Mouse (Mus musculus): ENCODE data around the gene Zdhhc3. TPM values are rescaled to one million over a fixed set of nuclear protein-coding genes. Genes with fewer than 3 reads are reported as not detected.

Gene Zdhhc3
- polyA plus RNA-seq, 1 experiment from 2014 or later: 88.7 TPM

DNA sequence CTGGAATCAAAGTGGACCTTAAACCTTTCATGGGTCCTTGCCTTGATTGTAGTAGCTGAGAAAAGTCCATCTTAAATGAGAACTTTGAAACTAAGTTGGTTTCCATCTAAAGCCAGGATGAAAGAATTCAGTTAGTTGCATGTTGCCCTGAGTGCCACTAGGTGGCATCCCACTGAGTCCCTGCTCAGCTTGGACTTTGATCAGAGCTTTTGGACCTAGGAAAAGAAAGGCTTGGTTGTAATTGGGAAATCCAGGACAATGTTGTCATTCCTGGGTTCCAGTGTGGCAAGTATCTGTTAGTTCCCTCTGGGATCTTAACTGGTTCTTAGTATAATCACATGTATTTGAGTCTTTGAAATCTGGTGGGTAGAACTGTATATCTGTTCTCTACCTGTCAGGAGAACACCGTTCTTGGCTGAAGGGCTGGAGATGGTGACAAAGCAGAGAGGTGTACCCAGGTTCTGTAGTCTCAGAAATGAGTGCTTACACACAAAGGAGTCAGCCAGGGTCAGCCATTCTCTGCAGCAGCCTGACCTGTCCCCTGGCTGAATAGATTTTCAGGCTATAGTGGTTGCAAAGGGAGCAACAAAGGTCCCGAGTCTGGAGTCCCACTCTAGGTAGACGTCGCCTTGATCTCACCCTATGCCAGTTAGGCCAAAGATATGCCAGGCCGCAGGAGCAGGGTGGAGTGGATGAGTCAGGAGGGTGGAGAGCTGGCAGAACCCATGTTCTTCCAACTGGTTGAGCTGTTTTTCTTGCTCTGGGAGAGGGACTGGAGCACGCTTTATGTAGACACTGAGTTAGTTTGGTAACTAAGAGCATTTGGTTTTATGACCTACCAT is 10.8 kb upstream of the Zdhhc3 start:
- ATAC-seq: no peak
- no peaks in the 10 kb centered on the region for H3K27me3 ChIP-seq (replicated peaks; ENCODE audit: control insufficient read depth, insufficient read depth, low read length)
- H3K36me3 ChIP-seq (ENCODE audit: control insufficient read depth, insufficient read depth, low read length): peaks cover 37% of the 10 kb centered on the region
- 95% methylated on average over 6 of the region's 6 CpGs for WGBS
- no peaks in the 10 kb centered on the region for H3K9me3 ChIP-seq (ENCODE audit: control insufficient read depth, low read length)
- no peaks in the 10 kb centered on the region for H3K4me1 ChIP-seq (ENCODE audit: control insufficient read depth, insufficient read depth, low read depth, low read length)
- H3K4me2 ChIP-seq (ENCODE audit: low read length): no peak overlapping the region
- H3K9ac ChIP-seq (ENCODE audit: low read depth, low read length): no peak overlapping the region
- H3K27ac ChIP-seq (ENCODE audit: low read depth, low read length): no peak overlapping the region
- H3K4me3 ChIP-seq (ENCODE audit: low read length): no peak overlapping the region

DNA sequence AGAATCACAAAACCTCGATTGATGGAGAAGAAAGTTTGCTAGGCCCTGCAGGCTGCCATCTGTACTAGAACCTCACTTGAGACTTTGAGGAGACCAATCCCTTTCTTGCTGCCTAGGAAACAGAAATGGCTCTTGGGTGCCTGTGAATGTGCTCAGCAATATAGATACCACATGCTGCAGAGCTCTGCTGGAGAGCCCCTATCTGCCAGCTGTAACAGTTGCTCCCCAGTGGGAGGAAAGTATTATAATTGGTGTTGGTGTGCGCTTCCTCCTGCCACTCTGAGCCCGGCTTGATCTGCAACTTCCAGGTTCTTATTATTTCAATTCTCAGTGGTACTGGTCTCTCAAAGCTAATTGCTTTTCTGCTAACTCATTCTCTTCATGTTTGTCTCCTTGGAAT is 10.0 kb upstream of the Zdhhc3 start:
- WGBS: 86% methylated on average over 3 of the region's 3 CpGs
- peaks cover 32% of the 10 kb centered on the region for H3K36me3 ChIP-seq (ENCODE audit: control insufficient read depth, insufficient read depth, low read length)

DNA sequence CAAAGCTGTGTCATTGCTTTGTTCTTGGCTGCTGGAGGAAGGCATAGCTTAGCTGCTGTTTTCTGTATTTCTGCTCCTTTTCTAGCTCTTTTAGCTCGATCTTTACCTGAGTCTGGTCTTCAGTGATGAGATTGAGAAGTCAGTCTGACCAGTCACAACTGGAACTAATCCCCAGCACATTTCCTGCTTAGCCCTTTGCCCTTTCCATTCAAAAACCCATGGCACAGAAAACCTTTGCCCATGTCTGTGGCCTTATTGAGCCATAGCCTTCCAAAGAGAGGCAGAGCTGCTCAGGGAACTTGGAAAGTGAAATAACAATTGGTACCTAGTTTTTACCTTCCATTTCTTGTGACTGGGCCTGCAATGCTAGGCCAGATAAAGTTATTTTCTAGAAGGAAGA is 2.6 kb upstream of the Zdhhc3 start:
- 94% methylated on average over 1 of the region's 1 CpGs for WGBS

More for the DNA sequence above, 10.0 kb upstream of the Zdhhc3 start:
- Histone ChIP-seq H3K27me3 (replicated peaks; ENCODE audit: control insufficient read depth, insufficient read depth, low read length) (no peaks in the 10 kb centered on the region), H3K9ac (ENCODE audit: low read depth, low read length) (no peak overlapping the region), H3K4me3 (ENCODE audit: low read length) (no peak overlapping the region), H3K27ac (ENCODE audit: low read depth, low read length) (no peak overlapping the region), H3K9me3 (ENCODE audit: control insufficient read depth, low read length) (no peaks in the 10 kb centered on the region), H3K4me2 (ENCODE audit: low read length) (no peak overlapping the region), H3K4me1 (ENCODE audit: control insufficient read depth, insufficient read depth, low read depth, low read length) (no peaks in the 10 kb centered on the region)
- peak; percentile 72 for ATAC-seq

DNA sequence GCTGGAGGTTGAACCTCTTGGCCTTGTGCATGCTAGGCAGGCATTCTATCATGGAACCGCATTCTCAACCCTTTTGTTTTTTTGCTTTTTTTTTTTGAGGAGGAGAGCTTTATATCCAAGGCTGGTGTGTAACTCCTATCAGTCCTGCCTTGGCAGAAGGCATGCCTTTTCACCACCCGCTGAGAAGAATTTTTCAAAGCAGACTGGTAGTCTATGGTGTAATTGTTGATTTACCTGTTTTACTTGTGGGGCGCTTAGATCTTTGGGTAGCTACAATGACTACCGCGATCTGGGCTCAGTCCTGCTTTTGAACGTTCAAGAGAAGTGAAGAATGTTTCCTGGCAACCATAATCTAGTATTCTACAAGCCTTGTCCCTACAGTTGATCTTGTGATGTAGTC is 926 bp upstream of the Zdhhc3 start:
- H3K27ac ChIP-seq (ENCODE audit: low read depth, low read length): peak overlapping the region; percentile 93
- no peaks in the 10 kb centered on the region for H3K27me3 ChIP-seq (replicated peaks; ENCODE audit: control insufficient read depth, insufficient read depth, low read length)
- peak overlapping the region; percentile 98 for H3K9ac ChIP-seq (ENCODE audit: low read depth, low read length)
- ATAC-seq: no peak
- H3K9me3 ChIP-seq (ENCODE audit: control insufficient read depth, low read length): no peaks in the 10 kb centered on the region
- H3K4me2 ChIP-seq (ENCODE audit: low read length): peak overlapping the region; percentile 67
- peaks cover 18% of the 10 kb centered on the region for H3K4me1 ChIP-seq (ENCODE audit: control insufficient read depth, insufficient read depth, low read depth, low read length)
- WGBS: 57% methylated on average over 6 of the region's 6 CpGs
- H3K4me3 ChIP-seq (ENCODE audit: low read length): peak overlapping the region; percentile 94
- H3K36me3 ChIP-seq (ENCODE audit: control insufficient read depth, insufficient read depth, low read length): peaks cover 6% of the 10 kb centered on the region

More for the DNA sequence above, 2.6 kb upstream of the Zdhhc3 start:
- Histone ChIP-seq H3K4me2 (ENCODE audit: low read length) (no peak overlapping the region), H3K9ac (ENCODE audit: low read depth, low read length) (no peak overlapping the region), H3K27ac (ENCODE audit: low read depth, low read length) (no peak overlapping the region), H3K9me3 (ENCODE audit: control insufficient read depth, low read length) (no peaks in the 10 kb centered on the region), H3K27me3 (replicated peaks; ENCODE audit: control insufficient read depth, insufficient read depth, low read length) (no peaks in the 10 kb centered on the region), H3K36me3 (ENCODE audit: control insufficient read depth, insufficient read depth, low read length) (peaks cover 22% of the 10 kb centered on the region), H3K4me3 (ENCODE audit: low read length) (no peak overlapping the region), H3K4me1 (ENCODE audit: control insufficient read depth, insufficient read depth, low read depth, low read length) (peaks cover 18% of the 10 kb centered on the region)
- ATAC-seq: no peak

DNA sequence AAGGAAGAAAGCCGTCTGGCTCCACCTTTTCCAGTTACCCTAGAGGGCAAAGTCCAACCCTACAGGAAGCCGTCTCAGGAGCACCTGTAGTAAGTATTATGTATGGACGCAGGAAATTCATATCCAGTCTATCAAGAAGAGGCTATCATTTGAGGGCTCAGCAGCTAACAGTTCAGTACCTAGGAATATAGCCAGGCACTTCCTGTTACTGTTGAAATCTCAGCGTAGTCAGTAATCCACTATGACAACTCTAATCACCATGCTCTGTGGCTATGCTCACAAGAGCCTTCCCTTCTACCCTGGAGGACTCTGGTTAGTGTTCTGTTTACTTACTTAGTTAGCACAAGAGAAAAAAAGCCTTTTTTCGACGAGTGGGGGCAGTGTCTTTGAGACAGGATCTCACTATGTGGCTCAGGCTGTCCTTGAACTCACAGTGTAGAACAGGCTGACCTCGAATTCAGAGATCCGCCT is 1.2 kb downstream of the Zdhhc3 start:
- ATAC-seq: no peak
- H3K9ac ChIP-seq (ENCODE audit: low read depth, low read length): peak overlapping the region; percentile 98; the same call in 1 of the 2 replicates
- no peaks in the 10 kb centered on the region for H3K27me3 ChIP-seq (replicated peaks; ENCODE audit: control insufficient read depth, insufficient read depth, low read length)
- H3K4me1 ChIP-seq (ENCODE audit: control insufficient read depth, insufficient read depth, low read depth, low read length): peaks cover 18% of the 10 kb centered on the region
- peak overlapping the region; percentile 94 for H3K4me3 ChIP-seq (ENCODE audit: low read length)
- no peaks in the 10 kb centered on the region for H3K9me3 ChIP-seq (ENCODE audit: control insufficient read depth, low read length)
- WGBS: 68% methylated on average over 8 of the region's 8 CpGs
- peak overlapping the region; percentile 67 for H3K4me2 ChIP-seq (ENCODE audit: low read length)
- H3K36me3 ChIP-seq (ENCODE audit: control insufficient read depth, insufficient read depth, low read length): peaks cover 3% of the 10 kb centered on the region; the same call in 1 of the 2 replicates
- no peak overlapping the region for H3K27ac ChIP-seq (ENCODE audit: low read depth, low read length)

DNA sequence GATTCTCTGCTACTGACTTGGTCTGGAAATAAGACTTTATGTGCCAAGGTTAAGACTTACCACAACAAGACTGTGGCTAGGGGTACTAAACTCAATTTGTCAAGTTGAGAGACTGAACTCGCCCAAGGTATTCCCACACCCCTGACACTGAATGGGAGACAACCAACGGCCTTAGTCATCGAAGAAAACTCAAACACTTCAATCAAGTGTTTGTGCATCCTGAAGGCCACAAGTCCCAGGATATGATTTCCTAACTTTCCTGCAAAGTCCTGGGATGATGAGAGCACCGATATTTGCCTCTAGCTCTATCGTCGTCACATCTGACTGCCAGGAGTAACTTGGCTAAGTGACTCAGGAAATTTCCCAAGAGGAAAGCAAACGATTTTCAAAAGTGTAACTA is 3.8 kb downstream of the Zdhhc3 start:
- Histone ChIP-seq H3K27me3 (replicated peaks; ENCODE audit: control insufficient read depth, insufficient read depth, low read length) (no peaks in the 10 kb centered on the region), H3K9ac (ENCODE audit: low read depth, low read length) (no peak overlapping the region), H3K4me3 (ENCODE audit: low read length) (no peak overlapping the region), H3K4me1 (ENCODE audit: control insufficient read depth, insufficient read depth, low read depth, low read length) (peaks cover 16% of the 10 kb centered on the region), H3K27ac (ENCODE audit: low read depth, low read length) (no peak overlapping the region), H3K4me2 (ENCODE audit: low read length) (no peak overlapping the region), H3K36me3 (ENCODE audit: control insufficient read depth, insufficient read depth, low read length) (no peaks in the 10 kb centered on the region; the same call in 1 of the 2 replicates), H3K9me3 (ENCODE audit: control insufficient read depth, low read length) (no peaks in the 10 kb centered on the region)
- 91% methylated on average over 7 of the region's 7 CpGs for WGBS
- ATAC-seq: no peak

DNA sequence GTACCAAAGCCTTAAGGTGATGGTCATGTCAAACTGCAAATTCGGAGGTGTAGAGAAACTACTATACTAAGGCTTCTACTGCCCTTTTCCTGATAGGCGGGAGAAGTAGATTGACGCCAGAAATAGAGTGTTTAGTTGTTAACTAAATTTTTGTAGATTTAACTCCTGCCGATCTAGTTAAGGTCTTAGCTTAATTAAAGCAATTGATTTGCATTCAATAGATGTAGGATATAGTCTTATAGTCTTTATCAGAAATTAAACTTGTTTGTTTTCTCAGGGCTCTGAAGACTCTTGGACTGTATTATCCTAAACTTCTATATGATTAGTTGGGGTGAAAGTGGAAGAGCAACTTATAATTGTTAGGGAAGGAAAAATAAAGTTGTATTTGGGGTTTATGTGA is 5.8 kb downstream of the Zdhhc3 start:
- H3K9me3 ChIP-seq (ENCODE audit: control insufficient read depth, low read length): no peaks in the 10 kb centered on the region
- H3K4me2 ChIP-seq (ENCODE audit: low read length): no peak overlapping the region
- ATAC-seq: no peak
- no peak overlapping the region for H3K27ac ChIP-seq (ENCODE audit: low read depth, low read length)
- no peaks in the 10 kb centered on the region; the same call in 1 of the 2 replicates for H3K36me3 ChIP-seq (ENCODE audit: control insufficient read depth, insufficient read depth, low read length)
- no peak overlapping the region for H3K4me3 ChIP-seq (ENCODE audit: low read length)
- H3K27me3 ChIP-seq (replicated peaks; ENCODE audit: control insufficient read depth, insufficient read depth, low read length): no peaks in the 10 kb centered on the region
- peaks cover 7% of the 10 kb centered on the region for H3K4me1 ChIP-seq (ENCODE audit: control insufficient read depth, insufficient read depth, low read depth, low read length)
- WGBS: 98% methylated on average over 4 of the region's 4 CpGs
- H3K9ac ChIP-seq (ENCODE audit: low read depth, low read length): no peak overlapping the region

DNA sequence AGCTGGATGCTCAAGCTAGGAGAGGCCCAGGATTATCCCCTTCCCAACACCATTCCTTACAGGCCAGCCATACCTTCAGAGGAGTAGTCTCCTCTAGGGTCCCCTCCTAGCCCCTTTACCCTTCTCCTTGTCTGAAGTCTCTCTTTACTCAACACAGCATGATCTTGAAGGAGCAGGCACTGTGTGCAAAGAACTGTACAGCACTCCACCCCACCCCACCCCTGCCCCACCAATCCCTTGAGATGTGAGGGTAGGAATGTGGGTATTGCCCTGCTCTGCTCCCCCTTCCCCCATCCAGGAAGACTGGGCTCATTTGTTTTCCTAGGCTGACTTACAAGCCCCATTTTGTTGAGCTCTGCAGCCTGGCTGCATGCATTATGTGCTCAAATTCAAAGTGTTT is 8.6 kb downstream of the Zdhhc3 start:
- H3K36me3 ChIP-seq (ENCODE audit: control insufficient read depth, insufficient read depth, low read length): peaks cover 9% of the 10 kb centered on the region
- H3K4me2 ChIP-seq (ENCODE audit: low read length): no peak overlapping the region
- H3K9ac ChIP-seq (ENCODE audit: low read depth, low read length): no peak overlapping the region
- no peaks in the 10 kb centered on the region for H3K4me1 ChIP-seq (ENCODE audit: control insufficient read depth, insufficient read depth, low read depth, low read length)
- H3K27ac ChIP-seq (ENCODE audit: low read depth, low read length): no peak overlapping the region
- H3K27me3 ChIP-seq (replicated peaks; ENCODE audit: control insufficient read depth, insufficient read depth, low read length): no peaks in the 10 kb centered on the region
- H3K9me3 ChIP-seq (ENCODE audit: control insufficient read depth, low read length): no peaks in the 10 kb centered on the region
- no peak for ATAC-seq
- H3K4me3 ChIP-seq (ENCODE audit: low read length): no peak overlapping the region

DNA sequence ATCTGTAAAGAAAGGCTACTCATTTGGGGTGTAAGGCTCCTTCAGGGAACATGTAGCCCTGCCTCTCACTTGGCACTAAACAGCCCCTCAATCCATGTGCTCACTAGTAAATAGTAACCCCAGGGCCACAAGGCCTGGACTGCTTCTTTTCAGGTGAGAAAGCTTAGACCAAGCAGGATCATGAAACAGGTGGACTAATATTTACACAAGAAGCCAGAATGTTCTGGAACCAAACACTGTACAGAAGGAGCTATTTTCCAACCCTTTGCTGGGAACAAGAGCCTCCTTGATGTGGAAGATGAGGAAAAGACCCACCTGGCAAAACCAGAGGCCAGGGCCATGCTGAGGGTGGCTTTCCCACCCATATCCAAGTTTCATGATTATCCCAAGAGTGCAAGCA is 9.6 kb downstream of the Zdhhc3 start:
- ATAC-seq: no peak
- Histone ChIP-seq H3K36me3 (ENCODE audit: control insufficient read depth, insufficient read depth, low read length) (peaks cover 9% of the 10 kb centered on the region), H3K4me1 (ENCODE audit: control insufficient read depth, insufficient read depth, low read depth, low read length) (no peaks in the 10 kb centered on the region), H3K4me3 (ENCODE audit: low read length) (no peak overlapping the region), H3K4me2 (ENCODE audit: low read length) (no peak overlapping the region), H3K27me3 (replicated peaks; ENCODE audit: control insufficient read depth, insufficient read depth, low read length) (no peaks in the 10 kb centered on the region), H3K27ac (ENCODE audit: low read depth, low read length) (no peak overlapping the region), H3K9me3 (ENCODE audit: control insufficient read depth, low read length) (no peaks in the 10 kb centered on the region), H3K9ac (ENCODE audit: low read depth, low read length) (no peak overlapping the region)

All from hindbrain, embryonic 16.5 days (tissue).